Mouse (Mus musculus) limb, embryonic 15.5 days (tissue): ENCODE data around the gene Ccr10. TPM values are rescaled to one million over a fixed set of nuclear protein-coding genes. Genes with fewer than 3 reads are reported as not detected.
"Not testable (repeated sequence)": the region's sequence is repeated elsewhere in the genome, so short reads cannot be mapped to it uniquely, and the experiment has no call there.

Source experiments
- ATAC-seq: fragments of 200-750 bp; cut with Nextera tagmentation; 2 replicates; pipeline ENCODE4 v1.8.0; 2017; ENCODE audit warnings: low read depth, moderate TSS enrichment; ENCODE audit not compliant: insufficient number of reproducible peaks, low FRiP score, low TSS enrichment
- H3K27ac ChIP-seq: fragments of 300-500 bp; sonication (generic); 2 replicates; pipeline ENCODE4 v1.5.1; 2015; ENCODE audit warnings: moderate library complexity, mild to moderate bottlenecking, inconsistent platforms
- H3K27me3 ChIP-seq: fragments of 300-500 bp; sonication (generic); 2 replicates; pipeline ENCODE4 v1.6.1; 2015; ENCODE audit warnings: inconsistent platforms
- H3K36me3 ChIP-seq: fragments of 300-500 bp; sonication (generic); 2 replicates; pipeline ENCODE4 v1.6.1; 2015; ENCODE audit warnings: inconsistent platforms
- H3K4me1 ChIP-seq: fragments of 300-500 bp; sonication (generic); 2 replicates; pipeline ENCODE4 v1.6.1; 2015; ENCODE audit warnings: inconsistent platforms
- H3K4me2 ChIP-seq: fragments of 300-500 bp; sonication (generic); 2 replicates; pipeline ENCODE4 v1.6.1; 2015; ENCODE audit warnings: mild to moderate bottlenecking, inconsistent platforms
- H3K4me3 ChIP-seq: fragments of 300-500 bp; sonication (generic); 2 replicates; pipeline ENCODE4 v1.5.1; 2015; ENCODE audit warnings: mild to moderate bottlenecking, inconsistent platforms
- H3K9ac ChIP-seq: fragments of 300-500 bp; sonication (generic); 2 replicates; pipeline ENCODE4 v1.6.1; 2015; ENCODE audit warnings: inconsistent platforms
- H3K9me3 ChIP-seq: fragments of 300-500 bp; sonication (generic); 2 replicates; pipeline ENCODE4 v1.6.1; 2016; ENCODE audit warnings: inconsistent platforms
- WGBS: fragments of 180-500 bp; shearing (Covaris S2); methylation state at CpG from one replicate; pipeline ENCODE4 v1.1.7; 2015; 5-methylcytosine and 5-hydroxymethylcytosine counted together
- microRNA-seq: library from miRNA; unstranded; fragments of <30 nt; microRNA quantifications from one replicate; pipeline ENCODE4, GENCODE M21; 2016
- polyA plus RNA-seq: library from polyadenylated mRNA; unstranded; fragments of >200 nt; fragmentation: Nextera tagmentation; extraction: Ambion mirVana; gene quantifications from 2 replicates; pipeline ENCODE4 v1.2.1, GENCODE M21; 2015

Ccr10 gene
- polyA plus RNA-seq, 1 experiment from 2014 or later: 0.36 TPM

- ATAC-seq: 0 out of 2 replicates have a peak, but pooled peaks have one; percentile 21
- peaks cover 43% of the 10 kb centered on the region for H3K36me3 ChIP-seq
- WGBS: 92% methylated on average over 8 of the region's 9 CpGs
Measured at GRCm38 (mm10) chr11:101125008-101125407, 50.2 kb downstream of the Ccr10 start.

GRCm38 (mm10) chr11:101124494-101124893 lies 50.7 kb downstream of the Ccr10 start:
- H3K9ac ChIP-seq, H3K27me3 ChIP-seq, H3K9me3 ChIP-seq, H3K4me1 ChIP-seq, ATAC-seq, H3K4me3 ChIP-seq, H3K4me2 ChIP-seq, H3K27ac ChIP-seq: not testable (repeated sequence)
- peaks cover 43% of the 10 kb centered on the region for H3K36me3 ChIP-seq
- WGBS: 93% methylated on average over 8 of the region's 8 CpGs

More at GRCm38 (mm10) chr11:101125008-101125407, 50.2 kb downstream of the Ccr10 start:
- H3K9me3 ChIP-seq, H3K4me1 ChIP-seq, H3K4me2 ChIP-seq, H3K27ac ChIP-seq, H3K4me3 ChIP-seq, H3K9ac ChIP-seq, H3K27me3 ChIP-seq: not testable (repeated sequence)

Small RNA genes lying within 50 kb of the gene (microRNA-seq; reads per million reads assigned to microRNA genes)
- gene Gm27626: not detected

Other genes with a start within 250 kb of the Ccr10 start
- 72.9 and 85.2 TPM in 2 replicates for gene Stat3, start 235.9 kb downstream of the Ccr10 start, polyA plus RNA-seq
- gene Cavin1, start 204.6 kb downstream of the Ccr10 start, polyA plus RNA-seq: 368 and 413 TPM in 2 replicates
- gene Atp6v0a1, start 166.0 kb downstream of the Ccr10 start, polyA plus RNA-seq: 39.5 and 43.6 TPM in 2 replicates
- gene Naglu, start 105.4 kb downstream of the Ccr10 start, polyA plus RNA-seq: 12.7 and 16.4 TPM in 2 replicates
- gene Hsd17b1, start 97.0 kb downstream of the Ccr10 start, polyA plus RNA-seq: 0.14 TPM in 1 of 2 replicates, not detected in the other
- 40.3 TPM in 2 replicates for gene Coasy, start 92.9 kb downstream of the Ccr10 start, polyA plus RNA-seq
- gene Mlx, start 88.2 kb downstream of the Ccr10 start, polyA plus RNA-seq: 51.7 and 53.8 TPM in 2 replicates
- 27.4 and 28.0 TPM in 2 replicates for gene Psmc3ip, start 80.0 kb downstream of the Ccr10 start, polyA plus RNA-seq
- 20.6 and 28.0 TPM in 2 replicates for gene Retreg3, start 55.5 kb downstream of the Ccr10 start, polyA plus RNA-seq
- 62.7 and 65.6 TPM in 2 replicates for gene Tubg1, start 55.5 kb downstream of the Ccr10 start, polyA plus RNA-seq
- gene Tubg2, start 19.5 kb downstream of the Ccr10 start, polyA plus RNA-seq: 5.7 and 6.8 TPM in 2 replicates
- gene Cntnap1, start 4.9 kb downstream of the Ccr10 start, polyA plus RNA-seq: 1.2 and 1.4 TPM in 2 replicates
- 21.7 and 22.1 TPM in 2 replicates for gene Plekhh3, start 4.1 kb downstream of the Ccr10 start, polyA plus RNA-seq
- 15.6 and 17.6 TPM in 2 replicates for gene Ezh1, start 51.0 kb upstream of the Ccr10 start, polyA plus RNA-seq
- gene Ramp2, start 70.6 kb upstream of the Ccr10 start, polyA plus RNA-seq: 99.6 and 110 TPM in 2 replicates
- 112 and 120 TPM in 2 replicates for gene Vps25, start 78.3 kb upstream of the Ccr10 start, polyA plus RNA-seq
- gene Wnk4, start 85.1 kb upstream of the Ccr10 start, polyA plus RNA-seq: 7.9 and 9.9 TPM in 2 replicates
- gene Cntd1, start 103.6 kb upstream of the Ccr10 start, polyA plus RNA-seq: 0.70 and 1.3 TPM in 2 replicates
- 148 and 154 TPM in 2 replicates for gene Coa3, start 103.7 kb upstream of the Ccr10 start, polyA plus RNA-seq
- 128 and 137 TPM in 2 replicates for gene Becn1, start 126.8 kb upstream of the Ccr10 start, polyA plus RNA-seq
- 116 and 125 TPM in 2 replicates for gene Psme3, start 140.8 kb upstream of the Ccr10 start, polyA plus RNA-seq
- 1.0 and 1.2 TPM in 2 replicates for gene Aoc2, start 149.6 kb upstream of the Ccr10 start, polyA plus RNA-seq
- gene Aoc3, start 155.2 kb upstream of the Ccr10 start, polyA plus RNA-seq: 0.90 and 1.5 TPM in 2 replicates
- gene G6pc, start 192.1 kb upstream of the Ccr10 start, polyA plus RNA-seq: not detected in 2 replicates
- gene Aarsd1, start 242.2 kb upstream of the Ccr10 start, polyA plus RNA-seq: 52.6 and 57.2 TPM in 2 replicates
- 11.8 and 18.3 TPM in 2 replicates for gene Gm27029, start 249.4 kb upstream of the Ccr10 start, polyA plus RNA-seq
- 19.3 and 19.5 TPM in 2 replicates for gene Rundc1, start 249.6 kb upstream of the Ccr10 start, polyA plus RNA-seq
- 15.5 and 36.1 TPM in 2 replicates for gene Ptges3l, start 249.9 kb upstream of the Ccr10 start, polyA plus RNA-seq